Mouse (Mus musculus): Measurements from ENCODE around the gene Med24. TPM values are rescaled to one million over a fixed set of nuclear protein-coding genes. Genes with fewer than 3 reads are reported as not detected.

The Med24 gene
- total RNA-seq (2014; rRNA removed) (63.2 and 88.6 TPM in 2 replicates), polyA plus RNA-seq (2015; fragmentation: Nextera tagmentation; extraction: Ambion mirVana) (47.1 and 48.3 TPM in 2 replicates)

DNA sequence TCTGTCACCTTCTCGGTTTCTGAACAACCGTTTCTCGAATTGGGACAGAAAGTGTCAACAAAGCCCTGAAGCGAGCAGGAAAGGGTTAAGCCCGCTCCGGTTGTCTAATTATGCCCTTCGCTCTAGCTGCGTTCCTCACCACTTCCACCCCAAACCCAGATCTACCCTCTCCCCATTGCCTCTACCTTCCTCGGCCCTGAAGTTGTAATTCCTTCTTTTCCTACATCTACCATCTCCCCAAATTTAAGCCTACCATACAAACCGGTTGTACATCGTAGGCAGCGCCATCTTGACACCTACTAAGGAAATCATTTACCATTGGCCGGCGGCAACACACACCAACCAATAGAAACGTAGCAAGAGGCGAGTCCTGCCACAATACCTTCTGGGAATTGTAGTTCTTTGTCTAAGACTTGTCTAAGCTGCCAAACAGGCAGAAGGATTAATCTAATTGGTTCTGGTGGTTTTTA is at the start of gene Med24:
TSS of gene Med24 (minus strand) at position 317 of the 470 bp plus-strand sequence.
- peak within 1 kb of the TSS; percentile 83 for H3K27ac ChIP-seq
- peaks cover 4% of the 10 kb centered on the region for H3K4me1 ChIP-seq (ENCODE audit: insufficient read depth, low read length)
- H3K4me3 ChIP-seq (ENCODE audit: low read length) = peak within 1 kb of the TSS; percentile 60
- H3K4me2 ChIP-seq (ENCODE audit: low read depth, low read length) = peak within 1 kb of the TSS; percentile 87
- DNase-seq (ENCODE audit: low spot score) = peak; percentile 96
- H3K9me3 ChIP-seq (ENCODE audit: low read length) = no peaks in the 10 kb centered on the region
- ATAC-seq = peak; percentile 94
- H3K36me3 ChIP-seq (ENCODE audit: insufficient read depth, low read length) = peaks cover 20% of the 10 kb centered on the region
- WGBS = under 1% methylated on average over 16 of the region's 16 CpGs
- H3K9ac ChIP-seq (replicated peaks; ENCODE audit: low read length) = peak within 1 kb of the TSS; percentile 57
- no peak for TF ChIP-seq CTCF (IDR thresholded peaks at IDR 0.05; ENCODE audit: low read depth)
- no peaks in the 10 kb centered on the region for H3K27me3 ChIP-seq (ENCODE audit: insufficient read depth, low read length)

DNA sequence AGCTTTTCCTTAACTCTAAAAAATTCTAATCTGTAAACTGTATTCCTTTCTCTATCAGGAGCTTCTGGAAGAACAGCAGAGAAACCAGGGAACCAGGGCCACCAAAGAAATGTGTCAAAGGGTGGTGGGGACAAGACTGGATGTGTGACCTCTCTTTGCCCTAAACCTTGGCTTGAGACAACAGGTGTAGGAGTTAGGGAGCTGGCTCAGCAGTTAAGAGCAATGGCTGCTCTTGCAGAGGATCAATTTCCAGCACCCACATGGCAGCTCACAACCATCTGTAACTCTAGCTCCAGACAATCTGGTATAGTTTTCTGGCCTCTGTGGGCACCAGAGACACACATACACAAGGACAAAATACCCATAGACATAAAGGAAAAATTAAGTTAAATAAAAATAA is 48.7 kb upstream of the Med24 start:
- Histone ChIP-seq H3K36me3 (ENCODE audit: insufficient read depth, low read length) (no peaks in the 10 kb centered on the region), H3K4me2 (ENCODE audit: low read depth, low read length) (no peak overlapping the region), H3K27ac (no peak overlapping the region), H3K4me1 (ENCODE audit: insufficient read depth, low read length) (peaks cover 35% of the 10 kb centered on the region), H3K4me3 (ENCODE audit: low read length) (no peak overlapping the region), H3K27me3 (ENCODE audit: insufficient read depth, low read length) (no peaks in the 10 kb centered on the region), H3K9ac (replicated peaks; ENCODE audit: low read length) (no peak overlapping the region), H3K9me3 (ENCODE audit: low read length) (no peaks in the 10 kb centered on the region)
- DNase-seq (ENCODE audit: low spot score) = no peak
- ATAC-seq = no peak
- TF ChIP-seq CTCF (IDR thresholded peaks at IDR 0.05; ENCODE audit: low read depth) = no peak

DNA sequence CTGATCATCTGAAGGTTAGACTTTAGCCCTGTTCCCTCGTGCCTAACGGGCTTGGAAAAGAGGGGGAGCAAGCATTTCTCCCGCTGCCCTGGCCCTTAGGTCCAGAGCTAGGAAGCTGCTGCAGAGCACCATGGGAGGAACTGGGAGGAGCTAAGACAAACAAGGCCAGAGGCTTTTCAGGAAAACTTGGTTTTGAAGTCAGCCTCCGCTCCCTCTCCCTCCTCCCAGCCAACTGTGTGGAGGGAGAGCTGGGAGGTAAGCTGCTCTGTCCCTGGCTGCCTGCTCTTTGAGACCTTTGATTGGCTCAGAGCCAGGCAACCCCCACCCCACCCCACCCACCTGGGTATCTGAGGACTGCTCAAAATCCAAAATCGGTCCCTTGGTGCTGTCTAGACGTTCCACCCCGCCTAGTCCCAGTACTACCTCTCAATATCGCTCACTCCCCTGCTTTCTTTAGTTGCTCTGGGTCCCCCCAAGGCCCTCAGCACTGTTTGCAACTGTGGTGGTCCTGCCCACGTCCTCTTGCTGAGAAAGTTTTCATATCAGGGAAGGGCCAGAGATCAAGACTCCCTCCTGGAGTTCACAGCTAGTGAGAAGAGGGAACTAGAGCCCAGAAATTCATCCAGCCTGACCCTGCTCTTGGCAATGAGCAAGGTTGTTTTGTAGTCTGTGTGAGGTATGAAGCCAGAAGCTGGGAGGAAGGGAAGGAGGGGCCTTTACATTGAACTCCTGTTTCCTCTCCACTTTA is 47.8 kb upstream of the Med24 start:
- Histone ChIP-seq H3K4me3 (ENCODE audit: low read length) (no peak overlapping the region), H3K4me2 (ENCODE audit: low read depth, low read length) (no peak overlapping the region), H3K9ac (replicated peaks; ENCODE audit: low read length) (no peak overlapping the region; the same call in 1 of the 2 replicates), H3K36me3 (ENCODE audit: insufficient read depth, low read length) (no peaks in the 10 kb centered on the region), H3K9me3 (ENCODE audit: low read length) (no peaks in the 10 kb centered on the region), H3K27ac (peak overlapping the region; percentile 84), H3K4me1 (ENCODE audit: insufficient read depth, low read length) (peaks cover 35% of the 10 kb centered on the region), H3K27me3 (ENCODE audit: insufficient read depth, low read length) (no peaks in the 10 kb centered on the region)
- no peak for ATAC-seq
- WGBS = 16% methylated on average over 9 of the region's 9 CpGs
- no peak for TF ChIP-seq CTCF (IDR thresholded peaks at IDR 0.05; ENCODE audit: low read depth)
- no peak for DNase-seq (ENCODE audit: low spot score)

DNA sequence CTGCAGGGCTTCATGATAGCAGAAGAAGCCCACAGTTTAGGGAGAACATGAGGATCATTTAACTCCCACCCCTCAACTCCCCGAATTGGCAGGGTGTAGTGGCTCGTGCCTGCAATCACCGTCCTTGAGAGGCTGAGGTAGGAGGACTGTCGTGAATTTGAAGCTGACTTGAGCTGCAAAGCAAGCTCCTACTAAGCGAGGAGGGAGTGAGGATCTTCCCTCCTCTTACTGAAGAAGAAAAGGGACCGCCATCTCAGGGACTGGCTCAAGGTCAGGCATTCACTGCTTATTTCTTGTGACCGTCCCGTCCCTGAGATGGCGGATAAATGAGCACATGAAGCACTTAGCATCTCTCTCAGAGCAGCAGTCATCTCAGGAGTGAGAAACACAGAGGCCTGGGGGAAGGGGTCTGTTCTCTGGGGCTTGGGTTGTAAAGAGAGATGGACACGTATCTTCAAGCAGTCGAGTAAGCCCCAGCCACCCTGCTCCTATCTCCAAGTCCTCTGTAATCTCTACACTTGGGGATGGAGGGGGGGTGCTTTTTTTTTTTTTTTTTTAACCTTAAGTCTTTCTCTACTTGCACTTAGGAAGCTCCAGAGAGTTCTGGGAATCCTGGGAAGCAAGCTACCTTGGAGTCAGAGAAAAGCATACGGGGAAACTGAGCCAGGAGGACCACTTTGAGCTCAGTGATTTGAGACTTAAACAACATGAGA is 47.0 kb upstream of the Med24 start:
- DNase-seq (ENCODE audit: low spot score) (no peak), ATAC-seq (no peak)
- Histone ChIP-seq H3K27ac (peak overlapping the region; percentile 84), H3K9me3 (ENCODE audit: low read length) (no peaks in the 10 kb centered on the region), H3K9ac (replicated peaks; ENCODE audit: low read length) (no peak overlapping the region; the same call in none of the 2 replicates), H3K4me2 (ENCODE audit: low read depth, low read length) (peak overlapping the region; percentile 76), H3K36me3 (ENCODE audit: insufficient read depth, low read length) (0 out of 2 replicates have a peak, but pooled peaks cover 2% of the 10 kb centered on the region), H3K27me3 (ENCODE audit: insufficient read depth, low read length) (no peaks in the 10 kb centered on the region), H3K4me3 (ENCODE audit: low read length) (no peak overlapping the region), H3K4me1 (ENCODE audit: insufficient read depth, low read length) (peaks cover 30% of the 10 kb centered on the region)
- WGBS = 55% methylated on average over 12 of the region's 12 CpGs
- no peak for TF ChIP-seq CTCF (IDR thresholded peaks at IDR 0.05; ENCODE audit: low read depth)

DNA sequence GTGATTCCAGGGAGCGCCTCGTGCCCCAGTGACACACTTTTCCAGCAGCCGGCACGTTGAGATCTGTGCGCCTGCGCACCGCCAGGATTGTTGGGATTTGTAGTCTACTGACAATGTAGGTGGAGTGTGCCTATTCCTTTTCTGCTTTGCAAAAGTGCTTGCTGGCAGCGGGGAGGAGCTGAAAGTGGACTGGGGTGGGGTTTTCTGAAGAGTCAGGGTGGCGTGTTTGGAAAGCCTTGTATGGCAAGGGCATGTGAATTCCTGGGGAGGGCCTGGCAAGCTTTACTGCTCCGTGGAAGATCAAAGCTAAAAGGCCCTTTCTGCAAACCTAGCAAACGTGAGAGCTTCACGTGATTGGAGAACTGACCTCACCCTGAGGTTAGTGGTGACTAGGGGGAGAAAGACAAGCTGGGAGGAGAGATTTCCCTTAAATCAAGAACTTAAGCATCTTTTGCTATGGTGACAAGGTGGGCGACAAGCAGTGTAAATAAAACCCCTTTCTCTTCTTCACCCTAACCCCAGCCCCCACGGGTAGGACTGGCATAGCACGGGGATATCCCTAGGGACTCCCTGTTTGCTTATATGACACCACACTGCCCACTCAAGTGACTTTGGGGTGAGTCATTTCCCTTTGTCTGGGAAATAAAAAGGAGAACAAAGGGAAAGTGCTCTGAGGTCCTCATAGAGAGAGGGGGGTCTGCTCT is 46.3 kb upstream of the Med24 start:
- no peaks in the 10 kb centered on the region for H3K27me3 ChIP-seq (ENCODE audit: insufficient read depth, low read length)
- no peaks in the 10 kb centered on the region for H3K9me3 ChIP-seq (ENCODE audit: low read length)
- peaks cover 9% of the 10 kb centered on the region; the same call in 1 of the 2 replicates for H3K36me3 ChIP-seq (ENCODE audit: insufficient read depth, low read length)
- ATAC-seq (peak; percentile 90), DNase-seq (ENCODE audit: low spot score) (peak; percentile 98)
- H3K27ac ChIP-seq = peak overlapping the region; percentile 84
- no peak overlapping the region; the same call in 1 of the 2 replicates for H3K9ac ChIP-seq (replicated peaks; ENCODE audit: low read length)
- peaks cover 30% of the 10 kb centered on the region for H3K4me1 ChIP-seq (ENCODE audit: insufficient read depth, low read length)
- 6% methylated on average over 15 of the region's 15 CpGs for WGBS
- TF ChIP-seq CTCF (IDR thresholded peaks at IDR 0.05; ENCODE audit: low read depth) = 0 out of 2 replicates have a peak, but pooled peaks have one; percentile 16
- peak overlapping the region; percentile 76 for H3K4me2 ChIP-seq (ENCODE audit: low read depth, low read length)
- peak overlapping the region; percentile 42 for H3K4me3 ChIP-seq (ENCODE audit: low read length)

Data from hindbrain, postnatal 0 days (tissue).